Mouse (Mus musculus) CH12.LX (cell line): ENCODE results near the gene Dram2. TPM values are rescaled to one million over a fixed set of nuclear protein-coding genes. Genes with fewer than 3 reads are reported as not detected.

Experiments used
- DNase-seq: peaks from one replicate; pipeline ENCODE4 v3.0.0-alpha.2; 2013; ENCODE audit errors: extremely low read depth
- H3K27ac ChIP-seq: 2 replicates; pipeline ENCODE4 v1.5.1; 2012; ENCODE audit warnings: low read depth, mild to moderate bottlenecking, control low read depth, moderate library complexity; ENCODE audit not compliant: insufficient read depth
- H3K27me3 ChIP-seq: replicated peaks from 2 replicates; pipeline ENCODE3; 2012; ENCODE audit warnings: inconsistent platforms
- H3K36me3 ChIP-seq, 2 experiments: replicated peaks in 1 of 2; 2 replicates each; pipeline versions ENCODE3 to v1.6.1; 2012; ENCODE audit warnings: inconsistent platforms in 1 of 2, low read length in 1 of 2, mild to moderate bottlenecking in 1 of 2, mixed read lengths in 1 of 2, moderate library complexity in 1 of 2; ENCODE audit not compliant: control insufficient read depth in 1 of 2, insufficient read depth in 1 of 2
- H3K4me1 ChIP-seq, 2 experiments: 2 replicates each; pipeline ENCODE4 v1.6.1; 2012; ENCODE audit warnings: inconsistent platforms in 1 of 2, moderate library complexity in 1 of 2; ENCODE audit not compliant: insufficient read depth in 2 of 2, control insufficient read depth in 1 of 2
- H3K4me2 ChIP-seq: 2 replicates; pipeline ENCODE4 v1.6.1; 2012; ENCODE audit warnings: low read depth, mild to moderate bottlenecking, control low read depth; ENCODE audit not compliant: poor library complexity, insufficient read depth, severe bottlenecking
- H3K4me3 ChIP-seq, 3 experiments: fragments of 150-350 bp in 1 of 3; sonication (generic) in 1 of 3; replicated peaks in 1 of 3; 2 replicates each; pipeline versions ENCODE3 to v1.5.1; 2011 to 2012; ENCODE audit warnings: low read depth in 2 of 3, low read length in 2 of 3, mild to moderate bottlenecking in 2 of 3, moderate library complexity in 2 of 3, control low read depth in 1 of 3, improper control_type of control experiment in 1 of 3, inconsistent platforms in 1 of 3, mixed read lengths in 1 of 3; ENCODE audit not compliant: poor library complexity in 1 of 3
- H3K79me2 ChIP-seq: replicated peaks from 2 replicates; pipeline ENCODE4 v1.6.1; 2012; ENCODE audit warnings: mild to moderate bottlenecking, moderate library complexity; ENCODE audit not compliant: control insufficient read depth, poor library complexity, insufficient read depth, severe bottlenecking; ENCODE audit errors: extremely low read depth
- H3K9ac ChIP-seq: 2 replicates; pipeline ENCODE4 v1.6.1; 2012; ENCODE audit warnings: low read depth, mild to moderate bottlenecking, control low read depth, moderate library complexity; ENCODE audit not compliant: insufficient read depth
- H3K9me3 ChIP-seq: replicated peaks from 2 replicates; pipeline ENCODE3; 2012; ENCODE audit warnings: low read length, inconsistent platforms, mixed read lengths
- CHD1 ChIP-seq: IDR thresholded peaks from 2 replicates; pipeline ENCODE4 v1.6.1; 2012; ENCODE audit warnings: low read depth, low read length, improper control_type of control experiment, inconsistent platforms
- E2F4 ChIP-seq: IDR thresholded peaks from 2 replicates; pipeline ENCODE4 v1.6.1; 2011; ENCODE audit warnings: low read depth, low read length, improper control_type of control experiment; ENCODE audit not compliant: insufficient replicate concordance
- ELF1 ChIP-seq: IDR thresholded peaks from 2 replicates; pipeline ENCODE4 v1.6.1; 2014; ENCODE audit warnings: low read depth, mild to moderate bottlenecking, inconsistent platforms, low read length, improper control_type of control experiment
- EP300 ChIP-seq: IDR thresholded peaks from 2 replicates; pipeline ENCODE4 v1.6.1; 2011; ENCODE audit warnings: low read length, improper control_type of control experiment
- HCFC1 ChIP-seq: IDR thresholded peaks from 2 replicates; pipeline ENCODE4 v1.6.1; 2012; ENCODE audit warnings: low read depth, mild to moderate bottlenecking, inconsistent platforms, low read length, improper control_type of control experiment
- IRF4 ChIP-seq: IDR thresholded peaks from 2 replicates; pipeline ENCODE4 v1.6.1; 2014; ENCODE audit warnings: low read depth, mild to moderate bottlenecking, inconsistent platforms, low read length, improper control_type of control experiment
- JUND ChIP-seq: conservative IDR thresholded peaks from 2 replicates; pipeline ENCODE4 v1.6.1; 2011; ENCODE audit warnings: low read depth, low read length, improper control_type of control experiment
- KAT2A ChIP-seq: IDR thresholded peaks from 2 replicates; pipeline ENCODE4 v1.6.1; 2012; ENCODE audit warnings: low read length, improper control_type of control experiment, inconsistent platforms; ENCODE audit not compliant: insufficient replicate concordance
- MAFK ChIP-seq: IDR thresholded peaks from 2 replicates; pipeline ENCODE4 v1.6.1; 2011; ENCODE audit warnings: low read length, improper control_type of control experiment; ENCODE audit not compliant: insufficient replicate concordance
- MAX ChIP-seq: IDR thresholded peaks from 2 replicates; pipeline ENCODE4 v1.6.1; 2011; ENCODE audit warnings: low read length, improper control_type of control experiment
- MAZ ChIP-seq: IDR thresholded peaks from 2 replicates; pipeline ENCODE4 v1.6.1; 2012; ENCODE audit warnings: low read depth, mild to moderate bottlenecking, inconsistent platforms, low read length, improper control_type of control experiment, moderate library complexity
- NRF1 ChIP-seq: IDR thresholded peaks from 2 replicates; pipeline ENCODE4 v1.6.1; 2014; ENCODE audit warnings: low read depth, mild to moderate bottlenecking, inconsistent platforms, low read length, improper control_type of control experiment, moderate library complexity
- PAX5 ChIP-seq: IDR thresholded peaks from 2 replicates; pipeline ENCODE4 v1.6.1; 2012; ENCODE audit warnings: low read length, inconsistent platforms, mixed read lengths
- POLR2A ChIP-seq: IDR thresholded peaks from 2 replicates; pipeline ENCODE4 v1.6.1; 2011; ENCODE audit warnings: low read depth, mild to moderate bottlenecking, improper control_type of control experiment, low read length
- SIN3A ChIP-seq: IDR thresholded peaks from 2 replicates; pipeline ENCODE4 v1.6.1; 2012; ENCODE audit warnings: low read length, improper control_type of control experiment, inconsistent platforms
- TBP ChIP-seq: conservative IDR thresholded peaks from 2 replicates; pipeline ENCODE4 v1.6.1; 2011; ENCODE audit warnings: low read depth, low read length, improper control_type of control experiment
- UBTF ChIP-seq: IDR thresholded peaks from 2 replicates; pipeline ENCODE4 v1.6.1; 2012; ENCODE audit warnings: low read depth, mild to moderate bottlenecking, inconsistent platforms, low read length, improper control_type of control experiment, moderate library complexity
- USF1 ChIP-seq: IDR thresholded peaks from 2 replicates; pipeline ENCODE4 v1.6.1; 2014; ENCODE audit warnings: low read depth, mild to moderate bottlenecking, inconsistent platforms, low read length, improper control_type of control experiment
- ZC3H11A ChIP-seq: IDR thresholded peaks from 2 replicates; pipeline ENCODE4 v1.6.1; 2012; ENCODE audit warnings: low read depth, mild to moderate bottlenecking, inconsistent platforms, low read length, improper control_type of control experiment
- ZNF384 ChIP-seq: IDR thresholded peaks from 2 replicates; pipeline ENCODE4 v1.6.1; 2012; ENCODE audit warnings: low read depth, low read length, improper control_type of control experiment, inconsistent platforms
- dilution Hi-C: fragments of 300-500 bp; cut with MboI; formaldehyde crosslinking; loops from 2 replicates; pipeline ENCODE4 v1.14.3; 2020; ENCODE audit warnings: low sequenced_read_pairs; ENCODE audit not compliant: extremely low pct_unique_long_range_greater_than_20kb, extremely low pct_ligation_motif_present
- in situ Hi-C: fragments of 300-500 bp; cut with MboI; formaldehyde crosslinking; loops from 3 replicates; pipeline ENCODE4 v1.14.3; 2019; ENCODE audit warnings: low sequenced_read_pairs, low pct_ligation_motif_present, low pct_unique_long_range_greater_than_20kb, mixed read lengths
- polyA plus RNA-seq: library from polyadenylated mRNA; unstranded; fragments of >175 nt; gene quantifications from 2 replicates; pipeline ENCODE4 v1.2.1, GENCODE M21; 2012; ENCODE audit warnings: low read depth; ENCODE audit not compliant: insufficient read length
- total RNA-seq, 2 experiments: library from RNA; depleted of rRNA; stranded (reverse); fragments of 300-350 nt in 1 of 2; fragments of >200 nt in 1 of 2; gene quantifications; 2 replicates each; pipeline ENCODE4 v1.2.3; 2012 to 2014

Dram2 gene
- total and polyA plus RNA-seq, 3 experiments: 20.3 to 62.4 (median 51.2) TPM

DNA sequence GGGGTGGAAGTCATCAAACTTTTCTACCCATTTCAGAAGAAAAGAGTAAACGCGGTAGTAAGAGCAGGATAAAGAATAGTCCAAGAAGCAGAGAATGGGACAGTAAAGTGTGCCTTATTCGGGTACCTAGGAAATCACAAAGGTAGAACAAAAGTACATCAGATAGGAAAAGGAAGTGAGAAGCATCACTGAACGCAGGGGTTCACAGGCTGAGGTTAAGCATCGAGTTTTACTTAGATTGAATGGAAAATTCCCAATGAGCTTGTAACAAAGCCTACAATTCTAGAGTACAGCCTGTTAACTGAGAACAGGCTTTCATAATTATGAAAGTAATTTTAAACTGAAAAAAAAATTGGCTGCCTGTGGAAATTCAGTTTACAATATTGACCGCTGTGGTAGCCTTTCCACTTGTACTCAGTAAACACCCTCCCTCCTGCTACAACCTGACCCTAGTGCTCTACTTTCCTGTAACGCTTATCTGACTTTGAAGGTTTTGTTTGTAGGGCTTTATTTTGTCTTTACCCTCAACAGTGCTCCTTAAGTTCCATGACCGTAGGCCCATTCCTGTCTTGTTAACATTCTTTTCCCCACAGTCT is 2.8 kb upstream of the Dram2 start:
- dilution Hi-C loops: no loop called here
- H3K4me2 ChIP-seq: peak overlapping the region; percentile 99

DNA sequence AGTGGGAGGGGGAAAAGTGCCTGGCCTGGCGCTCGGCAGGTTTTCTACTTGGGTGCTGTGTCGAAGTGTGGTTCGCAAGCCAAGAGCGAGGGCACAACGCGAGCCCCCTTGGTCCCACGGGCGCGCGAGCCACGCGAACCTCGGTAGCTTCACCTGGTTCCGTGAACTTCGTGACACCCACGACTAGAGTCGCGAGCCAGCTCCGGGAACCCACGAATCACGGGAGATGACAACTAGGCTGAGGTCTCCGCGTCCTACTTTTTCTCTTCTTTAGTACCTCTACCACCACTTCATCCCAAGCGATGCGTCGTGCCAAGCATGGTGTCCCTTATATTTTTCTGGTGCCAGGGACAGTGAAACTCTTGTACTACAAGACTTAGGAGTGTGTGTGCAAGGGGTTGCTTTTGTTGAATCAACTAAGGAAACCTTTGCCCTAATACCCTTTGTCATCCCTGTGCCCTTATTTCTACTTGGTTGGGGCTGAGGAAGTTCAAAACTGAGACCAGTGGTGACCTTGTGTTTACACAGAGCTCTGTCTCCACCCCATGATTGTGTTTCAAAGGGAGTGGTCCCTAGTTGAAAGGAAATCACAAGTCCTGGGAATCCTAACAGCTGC is 434 bp downstream of the Dram2 start:
- Histone ChIP-seq H3K4me2 (peak overlapping the region; percentile 13; the same call in 1 of the 2 replicates), H3K27me3 (no peaks in the 10 kb centered on the region), H3K4me1 (peaks cover 7 to 55% of the 10 kb centered on the region in 2 experiments; a peak in 3 of 4 replicates), H3K9ac (peak overlapping the region; percentile 82), H3K27ac (peak overlapping the region; percentile 67), H3K9me3 (no peaks in the 10 kb centered on the region), H3K4me3 (peak overlapping the region; percentile 86 to 95 (median 94)), H3K79me2 (peaks cover 39% of the 10 kb centered on the region)
- dilution Hi-C loops (no loop called here), in situ Hi-C loops (no loop called here)
- no peak for DNase-seq
- TF ChIP-seq MAX: 0 out of 2 replicates have a peak, but pooled peaks have one; percentile 7
- TF ChIP-seq E2F4: no peak
- no peak for TF ChIP-seq KAT2A
- TF ChIP-seq POLR2A: no peak
- no peak for TF ChIP-seq ZC3H11A
- TF ChIP-seq ZNF384: no peak
- TF ChIP-seq UBTF: 0 out of 2 replicates have a peak, but pooled peaks have one; percentile 35
- peak; percentile 22; the same call in 1 of the 2 replicates for TF ChIP-seq SIN3A
- TF ChIP-seq IRF4: no peak
- no peak for TF ChIP-seq NRF1
- TF ChIP-seq USF1: no peak
- no peak for TF ChIP-seq HCFC1
- no peak for TF ChIP-seq PAX5
- no peak for TF ChIP-seq JUND
- no peak for TF ChIP-seq MAFK
- TF ChIP-seq, all 38 proteins: peak for 3
- peaks cover 0 to 10% of the 10 kb centered on the region in 2 experiments for H3K36me3 ChIP-seq

More for the DNA sequence above, 2.8 kb upstream of the Dram2 start:
- peaks cover 3 to 30% of the 10 kb centered on the region in 2 experiments; a peak in 3 of 4 replicates for H3K4me1 ChIP-seq
- H3K9ac ChIP-seq: peak overlapping the region; percentile 88
- no peak for TF ChIP-seq UBTF
- TF ChIP-seq ELF1: 0 out of 2 replicates have a peak, but pooled peaks have one; percentile 39
- peak; percentile 72 for TF ChIP-seq EP300
- peak; percentile 33; the same call in 1 of the 2 replicates for TF ChIP-seq CHD1
- no peak for TF ChIP-seq TBP
- 0 out of 2 replicates have a peak, but pooled peaks have one; percentile 33 for TF ChIP-seq IRF4
- no peak for TF ChIP-seq MAZ
- H3K27me3 ChIP-seq: no peaks in the 10 kb centered on the region
- no peaks in the 10 kb centered on the region for H3K9me3 ChIP-seq
- no peak overlapping the region for H3K27ac ChIP-seq
- peak overlapping the region in 2 of 3 experiments; percentile 22 to 35 for H3K4me3 ChIP-seq
- H3K36me3 ChIP-seq: peaks cover 0 to 9% of the 10 kb centered on the region in 2 experiments
- in situ Hi-C loops: no loop called here
- DNase-seq: no peak
- peaks cover 41% of the 10 kb centered on the region for H3K79me2 ChIP-seq
